Mouse (Mus musculus) skeletal muscle tissue, adult 2 months (tissue): ENCODE measurements around the gene C2cd2.
A peak's percentile ranks its signal among the peaks of the same experiment; 100 is the strongest.
"Not testable (repeated sequence)": the region's sequence is repeated elsewhere in the genome, so short reads cannot be mapped to it uniquely, and the experiment has no call there.

Experiments
- DNase-seq: peaks from one replicate; pipeline ENCODE4 v3.0.0-alpha.2; 2012; ENCODE audit warnings: low read depth, low spot score

C2cd2 gene

DNA sequence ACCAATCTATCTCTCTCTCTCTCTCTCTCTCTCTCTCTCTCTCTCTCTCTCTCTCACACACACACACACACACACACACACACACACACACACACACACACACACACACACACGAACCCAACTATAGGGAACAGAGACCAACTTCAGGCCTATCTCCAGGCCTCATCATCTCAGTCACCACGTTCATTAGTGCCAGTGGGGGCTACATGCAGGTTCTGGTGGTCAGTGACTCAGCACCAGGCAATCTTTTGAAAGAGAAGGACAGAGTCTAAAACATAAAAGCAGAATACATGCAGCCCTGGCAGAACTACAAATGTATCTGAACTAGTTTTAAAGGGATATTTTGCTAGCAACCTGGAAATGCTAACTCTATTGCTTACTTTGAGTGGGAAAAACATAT is 15.4 kb downstream of the C2cd2 start:
- DNase-seq: not testable (repeated sequence)

DNA sequence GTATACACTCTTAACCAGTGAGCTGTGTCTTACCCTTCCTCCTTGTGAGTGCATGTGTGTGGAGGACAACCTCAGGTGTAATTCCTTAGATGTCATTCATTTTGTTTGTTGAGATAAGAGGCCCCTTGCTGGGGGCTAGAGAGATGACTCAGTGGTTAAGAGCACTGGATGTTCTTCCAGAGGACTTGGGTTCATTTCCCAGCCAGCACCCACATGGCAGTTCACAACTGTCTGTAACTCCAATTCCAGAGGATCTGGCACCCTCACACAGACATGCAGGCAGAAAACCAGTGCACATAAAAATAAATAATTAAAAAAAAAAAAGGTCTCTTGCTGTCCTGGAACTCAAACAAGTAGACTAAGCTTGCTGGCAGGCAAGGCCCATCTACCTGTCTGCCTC is 20.6 kb downstream of the C2cd2 start:
- no peak for DNase-seq

DNA sequence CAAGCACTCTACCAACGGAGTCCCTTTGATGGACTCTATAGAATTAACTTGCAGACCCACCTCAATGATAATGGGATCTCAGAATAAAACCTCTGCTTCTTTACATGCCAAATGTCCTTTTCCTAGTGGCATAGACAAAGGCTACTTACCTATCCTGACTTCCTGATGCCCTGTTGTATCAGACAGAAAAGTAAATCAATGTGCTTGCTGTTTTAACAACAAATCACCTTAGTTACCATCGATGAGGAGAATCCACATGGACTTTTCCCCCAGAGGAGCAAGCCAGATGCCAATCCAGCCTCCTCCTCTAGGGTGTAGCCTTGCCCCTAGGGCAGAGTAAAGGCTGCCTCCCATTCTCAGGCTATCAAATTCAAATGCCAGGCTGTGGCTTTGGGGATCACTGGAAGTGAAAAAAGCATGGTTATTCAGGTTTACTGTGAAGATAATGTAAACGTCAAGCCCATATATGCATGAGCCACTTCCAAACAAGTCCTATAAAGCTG is 21.9 kb downstream of the C2cd2 start:
- no peak for DNase-seq

DNA sequence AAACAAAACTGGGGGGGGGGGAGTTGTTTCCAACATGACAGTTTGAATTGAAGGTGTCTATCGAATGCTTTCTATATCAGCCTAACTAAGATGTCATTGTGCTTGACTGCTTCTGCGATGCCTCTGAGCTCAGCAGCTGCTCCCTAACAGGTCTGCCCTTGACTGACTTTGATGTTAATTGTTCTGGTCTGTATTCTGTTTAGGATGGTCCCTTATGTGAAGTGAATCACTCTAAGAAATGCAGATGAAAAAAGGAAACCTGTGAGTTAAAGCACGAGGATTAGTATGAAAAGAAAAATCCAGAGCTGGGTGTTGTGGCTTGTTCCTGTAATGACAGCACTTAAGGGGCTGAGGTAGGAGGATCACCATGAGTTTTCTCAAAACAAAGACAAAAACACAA is 26.6 kb downstream of the C2cd2 start:
- DNase-seq: no peak

DNA sequence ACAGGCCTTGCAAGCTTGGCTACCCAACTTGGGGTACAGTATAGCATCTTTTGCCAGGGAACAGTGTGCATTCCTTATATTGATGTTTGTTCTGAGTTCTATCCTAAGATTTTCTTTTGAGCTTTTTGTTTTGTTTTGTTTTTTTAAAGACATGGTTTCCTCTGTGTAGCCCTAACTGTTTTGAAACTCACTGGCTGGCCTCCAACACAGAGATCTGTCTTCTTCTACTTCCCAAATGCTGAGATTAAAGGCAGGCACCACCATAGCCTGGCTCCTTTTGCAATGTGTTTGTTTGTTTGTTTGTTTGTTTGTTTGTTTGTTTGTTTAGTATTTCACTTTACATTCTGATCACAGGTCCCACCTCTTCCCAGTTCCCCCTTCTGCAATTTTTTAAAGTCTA is 32.2 kb downstream of the C2cd2 start:
- DNase-seq: no peak

DNA sequence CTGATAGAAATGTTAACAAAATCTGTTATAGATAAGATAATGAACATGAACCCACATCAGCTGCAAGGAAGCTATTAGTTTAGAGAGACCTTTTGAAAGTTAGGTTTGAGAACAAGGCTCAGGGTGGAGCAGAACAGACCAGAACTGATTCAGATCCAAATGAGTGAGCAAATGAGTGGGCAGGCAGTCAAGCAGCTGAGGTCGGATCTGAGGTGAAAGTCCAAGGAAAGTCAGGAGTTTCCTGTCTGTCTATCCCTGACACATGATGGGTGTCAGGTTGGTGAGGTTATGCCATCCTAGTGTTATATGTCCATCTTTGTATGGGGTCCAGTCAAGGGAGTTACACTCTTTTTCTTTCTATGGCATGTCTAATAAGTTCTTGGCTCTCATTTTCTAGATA is 32.9 kb downstream of the C2cd2 start:
- no peak for DNase-seq

DNA sequence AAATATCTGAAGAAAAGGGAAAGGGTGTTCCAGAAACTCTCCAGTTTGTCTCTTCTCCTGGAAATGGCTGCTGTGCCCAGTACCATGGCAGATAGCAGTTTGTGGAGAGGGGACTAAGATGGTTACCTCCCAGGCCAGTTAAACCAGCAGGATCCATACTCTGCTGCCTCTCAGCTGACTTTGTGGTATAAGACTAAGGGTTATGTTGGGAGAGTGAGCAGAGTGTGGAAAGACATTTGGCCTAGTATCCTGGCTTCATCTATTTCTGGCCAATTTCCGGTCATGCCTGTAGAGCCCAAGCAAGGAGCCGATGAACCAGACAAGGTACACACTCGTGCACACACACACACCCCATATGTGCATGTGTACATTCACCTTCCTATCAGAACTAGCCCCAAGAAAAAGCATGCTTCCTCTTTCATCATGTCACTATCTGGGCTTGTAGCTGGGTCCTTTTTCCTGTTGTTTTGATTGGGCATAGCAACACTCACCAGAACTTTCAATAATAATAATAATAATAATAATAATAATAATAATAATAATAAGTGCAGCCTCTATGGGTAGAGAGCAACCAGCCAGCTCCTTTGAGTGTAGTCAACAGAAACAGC is 35.0 kb downstream of the C2cd2 start:
- DNase-seq: no peak

DNA sequence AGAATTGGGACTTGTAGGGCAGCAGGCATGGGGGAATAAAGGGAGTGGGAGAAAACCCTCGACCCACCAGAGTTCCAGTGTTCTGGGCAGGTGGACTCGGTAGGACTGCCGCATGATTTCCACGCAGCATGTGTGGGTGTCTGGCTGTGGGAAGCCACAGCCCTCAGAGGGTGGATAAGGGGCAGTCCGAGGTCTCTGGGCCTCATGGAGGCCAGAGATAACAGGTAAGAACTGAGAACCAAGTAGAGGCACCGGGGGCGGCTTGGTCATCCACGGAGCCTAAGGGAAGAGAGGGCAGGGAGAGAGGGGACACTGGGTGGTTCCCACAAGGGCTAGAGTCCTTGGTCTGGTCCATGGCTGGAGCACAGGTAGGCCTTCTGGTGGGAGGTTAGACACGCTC is 36.0 kb downstream of the C2cd2 start:
- DNase-seq: no peak

DNA sequence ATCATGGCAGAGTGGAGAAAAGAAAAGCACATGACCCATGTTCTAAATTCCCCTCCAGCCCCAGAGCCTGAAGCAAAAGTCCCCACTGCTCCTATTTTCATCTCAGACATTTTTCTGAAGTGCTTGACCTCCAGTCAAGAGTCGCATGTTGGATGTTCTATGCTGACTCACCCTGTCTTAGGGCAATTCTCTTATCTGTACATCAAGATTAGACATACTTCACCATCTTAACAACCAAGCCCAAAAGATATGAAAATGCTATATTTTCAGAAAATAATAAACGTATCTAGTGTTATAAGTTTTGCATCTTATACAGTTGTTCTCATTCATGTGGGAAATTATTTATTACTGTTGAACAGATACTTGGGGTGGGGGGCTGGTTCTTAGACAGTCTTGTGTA is 36.6 kb downstream of the C2cd2 start:
- no peak for DNase-seq

DNA sequence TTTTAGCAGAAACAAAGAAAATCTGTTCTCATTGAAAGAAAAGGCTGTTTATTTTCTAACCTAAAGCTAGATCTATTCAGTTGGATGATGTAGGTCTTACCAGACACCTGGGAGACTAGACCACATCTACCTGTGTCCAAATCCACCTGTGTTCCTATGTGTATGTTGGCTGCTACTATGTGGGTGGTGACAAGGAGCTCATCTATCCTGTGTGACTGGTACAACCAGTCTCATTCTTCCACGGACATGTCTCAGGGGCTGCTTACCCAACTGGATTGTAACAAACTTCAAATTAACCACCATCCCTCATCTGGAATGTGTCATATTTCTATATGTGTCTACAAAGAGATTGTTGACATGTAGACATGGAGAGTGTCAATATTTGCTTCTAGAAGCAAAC is 38.7 kb downstream of the C2cd2 start:
- no peak for DNase-seq

DNA sequence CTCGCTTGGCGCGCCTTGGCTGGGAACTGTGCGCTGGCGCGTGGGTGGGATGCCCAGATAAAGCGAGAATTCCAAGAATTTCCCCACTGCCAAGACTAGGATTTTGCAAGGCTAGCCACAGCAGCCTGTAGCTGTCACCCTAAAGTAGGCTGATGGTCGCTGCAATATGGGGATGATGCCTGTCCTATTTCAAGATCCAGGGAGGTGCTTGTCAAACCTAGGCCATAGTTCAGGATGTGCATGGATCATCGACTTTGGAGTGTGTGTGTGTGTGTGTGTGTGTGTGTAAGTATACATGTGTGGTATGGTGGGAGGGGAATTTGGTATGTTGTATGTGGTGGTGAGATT is 39.6 kb downstream of the C2cd2 start:
- no peak for DNase-seq

DNA sequence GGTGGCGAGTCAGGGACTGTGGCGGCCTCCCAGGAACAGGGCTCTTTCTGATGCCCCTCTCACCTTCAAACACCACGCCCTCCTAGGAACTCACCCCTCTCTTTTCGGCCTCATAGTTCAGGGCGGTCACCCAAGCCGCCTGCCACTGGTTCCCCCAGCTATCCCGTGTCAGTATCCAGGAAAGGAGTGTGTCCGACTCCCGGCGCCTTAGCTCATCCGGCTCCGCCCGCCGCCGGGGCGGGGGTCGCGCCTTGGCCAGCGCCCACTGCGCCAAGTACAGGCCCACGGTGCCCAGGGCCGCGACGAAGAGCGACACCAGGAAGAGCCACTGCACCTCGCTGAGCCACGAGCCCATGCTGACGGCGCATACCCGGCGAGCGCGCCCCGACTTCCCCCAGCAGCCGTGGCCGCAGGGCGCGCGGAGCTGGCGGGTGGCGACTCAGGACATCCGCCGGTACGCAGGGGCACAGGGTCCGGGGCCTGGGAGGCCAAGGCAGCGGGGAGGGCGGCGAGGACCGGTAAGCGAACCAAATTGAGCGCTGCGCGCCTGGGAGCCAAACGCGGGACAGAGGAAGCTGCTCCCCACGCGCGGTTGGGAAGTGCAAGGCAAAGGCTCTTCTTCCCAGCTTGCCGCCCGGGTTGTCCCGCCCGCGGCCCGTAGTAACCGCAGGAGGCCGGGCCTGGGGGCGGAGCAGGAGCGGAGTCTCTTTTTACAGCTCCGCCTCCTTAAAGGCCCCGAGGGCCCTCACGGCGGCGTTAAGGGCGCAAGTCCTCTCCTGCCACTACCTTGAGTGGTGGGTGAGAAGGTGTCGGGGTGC is 40.2 kb downstream of the C2cd2 start:
- DNase-seq: peak; percentile 89

DNA sequence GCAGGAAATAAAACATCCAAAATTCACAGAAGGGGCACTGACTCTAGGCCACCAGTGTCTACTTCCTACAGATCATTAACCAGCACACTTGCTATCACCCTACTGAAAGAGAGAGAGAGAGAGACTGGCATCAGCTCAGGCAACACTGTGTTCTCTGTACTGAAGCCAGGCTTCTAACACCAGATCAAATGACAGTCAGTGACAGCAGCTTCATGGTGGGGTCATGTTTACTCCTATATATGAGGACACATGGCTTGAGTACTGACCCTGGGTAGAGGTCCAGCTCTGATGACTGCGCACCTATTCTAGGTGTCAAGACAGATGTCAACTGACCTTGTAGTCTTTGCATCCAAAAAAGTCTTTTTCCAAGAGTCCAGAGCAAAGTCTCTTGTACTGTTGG is 41.8 kb downstream of the C2cd2 start:
- peak; percentile 95 for DNase-seq

DNA sequence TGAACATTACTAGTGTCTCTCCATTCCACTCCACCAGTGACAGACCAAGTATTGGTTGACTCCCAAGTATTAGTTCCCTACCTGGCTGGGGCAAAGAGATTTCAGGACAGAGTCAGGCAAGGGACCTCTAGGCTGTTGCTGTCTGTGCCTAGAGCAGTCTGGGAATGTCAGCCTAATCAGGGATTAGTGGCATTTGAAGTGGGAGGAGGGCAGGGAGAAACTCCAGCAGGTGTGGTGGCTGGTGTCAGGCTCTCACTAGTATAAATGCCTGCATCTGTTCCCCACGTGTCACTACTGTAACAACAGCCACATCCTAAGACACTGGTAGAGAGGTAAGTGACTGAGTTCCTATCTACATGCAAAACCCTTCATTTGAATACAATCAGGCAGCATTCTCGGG is 42.6 kb downstream of the C2cd2 start:
- peak; percentile 72 for DNase-seq

DNA sequence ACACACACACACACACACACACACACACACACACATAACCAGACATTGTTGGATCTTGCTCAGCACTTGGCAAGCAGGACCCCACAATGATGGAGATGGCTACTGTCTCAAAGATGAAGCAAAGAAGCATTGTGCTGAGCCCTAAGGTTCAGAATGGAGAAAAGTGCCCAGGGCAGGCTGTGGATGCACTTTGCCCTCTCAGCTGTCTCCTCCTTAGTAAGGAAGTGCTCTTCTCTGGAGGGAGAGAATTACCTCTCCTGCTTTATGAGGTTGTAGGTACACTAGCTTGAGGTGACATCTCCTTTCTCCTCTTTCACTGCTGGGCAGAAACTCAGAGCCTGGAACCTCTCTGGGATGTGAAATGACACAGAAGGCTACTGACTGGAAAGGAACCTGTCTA is 49.5 kb downstream of the C2cd2 start:
- no peak for DNase-seq

DNA sequence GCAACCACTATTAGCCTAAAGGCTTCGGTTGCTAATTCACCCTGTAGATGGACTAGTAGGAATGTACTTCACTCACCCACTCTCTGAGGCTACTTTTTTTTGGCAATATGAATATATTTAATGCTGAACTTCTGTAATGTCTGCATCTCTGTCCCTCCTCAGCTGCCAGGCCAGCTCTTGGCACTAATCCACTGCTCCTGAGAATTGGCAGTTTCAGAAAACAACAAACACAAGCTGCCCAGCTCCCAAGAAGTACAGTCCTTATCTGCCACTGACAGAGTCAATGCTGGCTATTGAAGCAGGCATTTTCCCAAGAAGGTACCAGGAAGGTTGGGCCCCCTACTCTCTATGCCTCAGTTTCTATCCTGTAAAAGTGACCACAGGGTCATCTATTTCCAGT is 53.0 kb downstream of the C2cd2 start:
- no peak for DNase-seq

DNA sequence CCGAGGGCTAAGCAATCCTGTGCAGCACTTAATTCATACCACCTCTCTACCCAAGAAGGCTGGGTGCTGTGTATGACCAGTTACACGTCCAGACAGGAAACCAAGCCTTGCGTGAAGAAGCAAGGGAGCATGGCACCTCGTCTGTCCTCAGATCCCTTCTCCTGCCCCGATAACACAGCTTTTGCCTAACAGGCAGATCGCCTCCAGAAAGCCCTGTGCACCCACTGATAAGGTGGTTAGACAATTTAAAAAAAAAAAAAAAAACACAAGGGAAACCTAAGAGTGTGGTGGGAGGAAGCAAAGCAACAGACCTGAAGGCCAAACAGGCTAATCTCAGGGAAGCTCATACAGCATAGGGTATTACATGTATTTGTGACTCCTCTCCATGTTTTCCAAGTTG is 54.9 kb downstream of the C2cd2 start:
- no peak for DNase-seq

DNA sequence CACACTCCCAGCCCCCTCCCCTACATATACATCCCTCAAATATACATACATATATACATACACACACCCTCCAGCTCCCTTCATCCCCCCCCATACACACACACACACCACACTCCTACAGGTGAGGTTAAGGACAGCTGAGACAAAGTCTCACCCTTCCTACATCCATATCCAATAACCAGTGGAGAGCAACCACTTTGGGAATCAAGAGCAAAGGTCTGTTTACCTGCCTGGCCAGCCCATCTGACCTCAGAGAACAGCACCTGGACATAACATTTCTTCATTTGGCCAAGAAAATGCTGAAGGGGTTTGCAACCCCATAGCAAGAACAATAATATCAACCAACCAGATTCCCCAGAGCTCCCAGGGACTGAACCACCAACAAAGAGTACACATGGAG is 56.1 kb downstream of the C2cd2 start:
- DNase-seq: no peak

DNA sequence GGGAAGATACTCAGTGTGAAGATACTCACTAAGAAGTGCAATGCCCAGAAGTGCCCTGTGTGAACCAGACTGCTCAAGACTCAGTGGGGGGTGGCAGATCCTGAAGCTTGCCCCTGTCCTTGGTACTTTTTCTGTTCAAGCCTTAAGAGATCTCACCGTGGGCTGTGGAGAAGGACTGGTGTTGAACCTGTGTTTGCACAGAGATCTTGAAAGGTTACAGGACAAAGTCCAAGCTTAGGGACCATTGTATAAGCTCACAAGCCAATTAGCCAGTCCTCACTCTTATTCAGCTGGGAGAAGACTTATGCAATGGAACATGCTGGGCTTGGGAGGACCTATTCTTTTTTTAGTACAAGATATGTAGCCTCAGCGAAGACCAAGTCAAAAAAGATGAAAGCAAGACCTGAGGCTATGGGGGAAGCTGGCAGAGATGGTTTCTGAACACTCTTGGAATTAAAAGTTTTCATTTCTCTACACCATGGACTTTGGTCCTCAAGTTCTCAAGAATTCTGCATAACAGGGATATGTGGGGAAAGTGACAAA is 56.9 kb downstream of the C2cd2 start:
- DNase-seq: peak; percentile 41

DNA sequence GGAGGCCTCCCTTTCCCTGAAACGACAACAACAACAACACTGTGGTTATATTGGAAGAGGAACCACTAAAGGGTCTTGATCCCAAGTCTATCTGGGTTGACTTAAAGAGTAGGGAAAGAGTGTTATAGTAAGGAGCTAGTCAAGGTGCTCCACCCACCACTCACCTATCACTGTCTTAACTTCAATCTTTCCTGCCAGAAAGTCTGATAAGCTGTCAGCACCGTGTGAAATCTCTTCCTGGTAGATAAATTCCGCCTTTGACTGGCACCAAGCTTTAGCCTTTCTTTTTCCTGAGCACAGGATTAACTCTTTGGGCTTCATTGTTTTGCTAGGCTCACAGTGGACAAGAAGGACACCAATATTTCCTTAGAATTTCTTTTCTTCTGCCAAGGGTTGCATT is 58.4 kb downstream of the C2cd2 start:
- DNase-seq: no peak

DNA sequence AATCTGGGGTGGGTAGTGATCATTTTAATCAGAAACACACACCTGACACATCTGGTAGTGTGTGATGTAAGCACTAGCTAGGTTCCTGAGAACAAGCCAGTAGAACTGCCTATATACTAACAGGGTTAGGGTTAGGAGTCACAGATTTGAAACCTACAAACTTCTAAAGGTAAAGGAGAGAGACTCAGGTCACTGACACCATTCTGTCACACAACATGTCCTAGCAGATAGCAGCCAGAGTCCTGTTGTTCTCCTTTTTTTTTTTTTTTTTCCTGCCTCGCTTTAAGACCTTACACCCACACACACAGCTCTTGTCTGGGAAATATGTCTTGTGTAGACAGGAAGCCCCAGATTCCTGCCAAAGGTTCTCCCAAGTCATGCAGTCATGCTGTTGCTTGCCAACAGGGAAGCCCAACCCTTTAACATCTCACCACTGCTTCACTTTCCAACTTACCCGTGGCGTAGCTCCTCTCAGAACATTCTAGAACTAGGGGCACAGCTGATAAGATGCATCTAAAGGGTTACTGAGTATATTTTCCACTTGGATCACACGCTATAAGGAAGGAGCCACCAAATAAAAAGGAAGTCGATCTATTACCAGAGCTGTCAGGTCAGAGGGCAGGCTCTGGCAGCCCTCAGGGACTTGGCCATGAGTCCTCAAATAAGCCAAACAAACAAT is 64.9 kb downstream of the C2cd2 start:
- DNase-seq: peak; percentile 89

DNA sequence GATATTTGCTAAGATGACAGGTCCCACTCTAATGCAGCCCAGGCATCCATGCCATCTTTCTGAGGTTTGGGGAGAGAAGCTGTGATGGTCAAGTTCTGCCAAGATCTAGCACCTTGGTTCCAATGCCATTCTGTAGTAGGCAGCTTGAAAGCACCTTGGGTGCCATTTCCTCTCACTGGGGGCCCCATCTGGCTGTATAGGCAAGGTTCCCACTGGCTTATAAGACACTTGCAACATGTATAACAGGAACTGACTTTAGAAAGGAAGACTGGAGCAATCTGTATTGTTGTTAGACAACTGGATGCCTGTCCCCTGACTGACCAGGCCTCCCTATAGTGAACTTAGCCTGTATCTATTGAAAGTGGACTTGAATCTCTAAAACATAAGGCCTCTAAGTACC is 74.6 kb downstream of the C2cd2 start:
- no peak for DNase-seq

DNA sequence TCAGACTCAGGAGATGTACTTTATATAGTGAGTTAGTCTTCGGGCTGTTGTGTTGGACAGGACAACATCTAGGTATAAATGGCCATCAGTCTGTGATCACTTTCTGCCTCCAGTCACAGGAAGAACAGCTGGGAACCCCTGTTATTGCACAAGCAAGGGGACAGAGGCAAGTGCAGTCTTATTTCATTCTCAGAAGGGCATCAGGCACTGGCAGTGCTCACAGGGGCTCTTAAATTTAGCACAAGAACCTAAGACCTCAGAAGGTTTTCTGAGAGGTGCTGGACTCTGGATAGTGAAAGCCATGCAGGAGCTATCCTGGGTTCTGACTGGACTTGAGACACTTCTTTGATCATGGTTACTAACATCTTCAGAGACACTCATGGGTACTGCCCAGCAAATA is 78.7 kb downstream of the C2cd2 start:
- DNase-seq: peak; percentile 76
